Mouse (Mus musculus) embryo, embryonic 11 days (tissue): ENCODE measurements at regions not wholly inside any gene's neighbourhood (a gene's known extent, or its start where the extent isn't known, plus 50 kb on each side); places are given as distances from the start of the nearest gene placed in this dataset.

Experiments used
- DNase-seq: peaks from one replicate; pipeline ENCODE4 v3.0.0-alpha.2; 2015

DNA sequence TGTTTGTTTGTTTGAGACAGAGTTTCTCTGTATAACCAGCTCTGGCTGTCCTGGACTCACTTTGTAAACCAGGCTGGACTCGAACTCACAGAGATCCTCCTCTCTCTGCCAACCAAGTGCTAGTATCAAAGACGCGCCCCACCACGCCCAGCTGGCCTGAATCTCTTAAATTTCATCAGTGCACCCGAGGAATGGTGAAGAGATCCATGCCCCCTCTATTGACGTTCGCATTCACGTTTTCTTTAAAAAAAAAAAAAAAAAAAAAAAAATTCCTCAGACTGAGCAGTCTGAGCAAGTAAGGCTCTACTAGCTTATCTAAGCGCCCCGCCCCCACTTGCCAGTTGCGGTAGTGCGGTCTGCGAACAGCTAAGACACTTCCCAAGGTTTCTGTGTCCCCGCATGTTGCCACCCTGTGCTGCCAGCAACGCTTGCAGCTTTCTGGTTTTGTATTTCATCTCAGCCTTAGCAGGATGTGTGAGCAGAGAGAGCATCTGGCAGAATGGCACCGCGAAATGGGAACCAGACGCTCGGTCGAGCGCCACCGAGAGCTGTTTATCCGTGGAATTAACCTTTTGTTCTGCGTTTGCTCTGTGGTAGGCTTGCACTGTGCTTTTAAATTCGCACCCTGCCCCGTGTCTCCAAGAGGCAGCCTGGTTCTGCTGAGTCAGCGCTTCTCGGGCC lies 225.1 kb upstream of the Hes1 start:
- DNase-seq: peak; percentile 87

DNA sequence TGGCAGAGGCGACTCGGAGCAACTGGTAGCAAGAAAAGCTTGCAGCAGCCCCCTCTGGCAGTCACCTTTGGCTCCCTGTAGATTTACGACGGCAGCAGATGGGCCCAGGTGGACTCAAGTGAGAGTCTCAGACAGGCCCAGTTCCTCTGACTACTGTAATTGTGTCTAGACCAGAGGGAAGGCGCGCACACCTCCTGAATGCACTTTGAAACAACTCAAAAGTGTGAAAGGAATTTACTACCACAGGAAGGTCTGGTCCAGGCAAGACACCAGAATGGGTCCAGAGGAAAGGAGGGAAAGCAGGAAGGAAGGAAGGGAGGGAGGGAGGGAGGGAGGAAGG lies 224.6 kb upstream of the Hes1 start:
- no peak for DNase-seq

DNA sequence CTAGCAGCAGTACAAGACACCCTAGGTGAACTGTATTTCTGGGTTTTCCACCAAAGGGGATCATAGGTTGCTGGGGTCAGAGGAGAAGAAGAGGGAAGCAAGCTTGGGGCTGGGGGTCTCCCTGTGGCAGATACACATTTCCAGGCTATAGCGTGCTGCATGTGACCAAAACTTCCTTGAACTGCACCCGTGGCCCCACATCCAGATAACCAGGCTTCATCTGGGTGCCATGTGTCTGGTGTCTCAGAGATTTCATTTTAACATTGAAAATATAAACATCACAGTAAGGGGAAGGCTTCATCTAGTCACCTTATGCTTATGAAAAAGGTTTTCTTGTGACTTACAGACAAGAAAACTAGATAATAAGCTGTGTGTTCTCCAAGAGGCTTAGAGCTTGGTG lies 223.8 kb upstream of the Hes1 start:
- DNase-seq: no peak

DNA sequence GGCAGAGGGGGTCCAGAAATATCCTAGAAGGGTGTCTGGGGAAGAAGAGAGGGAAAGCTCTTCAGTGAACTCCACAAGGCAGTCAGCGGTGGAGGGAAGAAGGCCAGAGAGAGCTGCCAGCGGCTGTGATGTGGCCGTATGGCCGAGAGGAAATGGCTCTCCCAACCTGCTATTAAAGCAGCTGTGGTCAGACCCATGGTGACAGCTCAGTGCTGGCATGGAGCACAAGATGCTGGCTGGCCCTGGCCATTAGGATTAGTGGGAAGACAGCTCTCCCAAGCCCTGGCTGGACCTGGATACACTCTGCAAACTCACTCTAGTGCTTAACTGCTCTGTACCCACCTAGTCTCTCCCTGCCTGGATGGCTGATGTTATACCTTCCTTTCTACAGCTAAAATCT lies 223.1 kb upstream of the Hes1 start:
- DNase-seq: no peak

DNA sequence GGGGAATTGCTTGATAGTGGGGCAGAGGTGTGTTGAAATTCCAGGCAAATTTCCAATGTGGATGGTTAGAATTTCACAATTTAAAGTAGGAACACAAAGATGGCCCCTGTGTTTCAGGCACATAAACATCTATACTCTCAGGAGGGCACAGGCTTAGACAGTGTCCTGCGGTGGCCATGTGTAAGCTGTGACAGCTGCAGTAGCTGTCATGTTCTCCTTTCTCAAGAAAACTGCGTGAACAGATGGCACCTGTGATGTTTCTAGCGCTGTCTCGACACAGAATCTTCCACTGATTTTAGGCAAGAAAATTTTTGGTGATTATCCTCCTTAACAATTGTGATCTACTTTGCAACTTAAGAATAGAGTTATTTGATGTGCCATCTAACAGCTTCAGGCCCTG lies 222.1 kb upstream of the Hes1 start:
- DNase-seq: no peak

DNA sequence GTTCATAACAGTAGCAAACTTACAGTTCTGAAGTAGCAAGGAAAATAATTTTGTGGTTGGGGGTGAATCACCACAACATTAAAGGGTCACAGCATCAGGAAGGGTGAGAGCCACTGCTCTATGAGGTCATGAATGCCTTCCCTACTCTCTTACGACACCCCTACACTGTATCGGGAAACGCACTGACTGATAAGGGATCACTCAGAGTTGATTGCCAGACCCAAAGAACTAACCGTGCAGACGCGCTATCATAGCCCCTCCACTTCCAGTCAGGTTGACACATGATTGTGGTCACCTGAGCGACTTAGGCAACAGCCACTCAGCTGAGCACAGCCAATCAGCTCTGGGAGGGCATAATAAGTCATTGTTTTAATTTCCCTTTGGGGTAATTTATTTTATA lies 220.7 kb upstream of the Hes1 start:
- DNase-seq: no peak

DNA sequence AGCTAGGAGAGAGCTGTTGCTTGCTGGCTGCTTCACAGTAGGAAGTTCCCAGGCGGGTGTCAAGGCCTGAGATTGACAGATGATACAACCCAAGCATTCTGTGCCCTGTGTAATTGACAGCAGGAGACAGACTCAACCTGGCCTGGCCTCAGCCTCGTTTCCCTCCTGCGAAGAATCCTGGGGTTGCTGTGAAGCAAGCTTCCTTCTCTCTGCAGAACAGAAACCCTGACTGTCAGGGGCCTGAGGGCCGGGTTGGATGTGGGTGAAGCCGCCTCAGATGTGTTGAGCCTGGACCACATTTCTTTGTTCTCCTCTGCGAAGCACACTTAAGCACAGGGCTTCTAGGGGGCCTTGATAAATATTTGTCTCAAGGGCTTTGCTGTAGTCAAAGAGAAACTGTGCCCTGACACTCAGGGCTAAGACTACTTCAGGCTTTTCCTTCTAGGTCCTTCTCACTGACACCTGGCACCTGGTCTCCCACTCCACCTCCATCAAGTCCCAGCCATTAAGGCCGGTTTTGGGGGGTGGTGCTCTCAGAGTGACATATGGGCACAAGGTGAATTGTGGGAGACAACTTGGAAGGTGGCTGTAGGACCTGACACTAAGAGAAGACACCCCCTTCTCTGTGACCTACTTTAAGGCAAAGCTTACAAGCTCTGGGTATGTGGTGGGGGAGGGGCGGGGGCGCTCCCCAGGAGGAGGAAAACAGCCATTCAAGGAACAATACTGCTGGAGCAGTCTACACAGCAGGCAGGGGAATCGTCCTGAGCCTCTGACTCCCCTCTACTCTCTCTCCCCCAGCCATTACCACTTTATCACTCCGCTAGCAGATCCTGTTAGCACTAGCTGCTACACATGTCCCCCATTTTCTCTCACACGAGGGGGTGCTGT lies 219.2 kb upstream of the Hes1 start:
- peak; percentile 17 for DNase-seq

DNA sequence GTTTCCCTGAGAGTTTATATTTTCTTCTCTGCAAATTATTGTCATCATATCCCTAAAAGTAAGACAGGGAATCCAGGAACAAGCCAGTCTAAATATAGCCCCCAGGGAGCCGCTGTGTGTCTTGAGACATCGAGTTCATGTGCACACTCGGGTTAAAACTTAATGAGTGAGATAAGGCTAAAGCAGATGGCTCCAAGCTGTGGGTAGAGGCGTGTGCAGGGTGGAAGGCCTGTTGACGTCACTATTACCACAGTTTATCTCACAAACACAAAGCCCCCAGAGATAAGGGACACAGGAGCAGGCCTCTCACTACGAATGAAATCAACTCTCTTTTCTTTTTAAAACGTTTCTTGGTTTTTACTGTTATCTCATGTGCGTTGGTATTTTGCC lies 218.6 kb upstream of the Hes1 start:
- DNase-seq: no peak

DNA sequence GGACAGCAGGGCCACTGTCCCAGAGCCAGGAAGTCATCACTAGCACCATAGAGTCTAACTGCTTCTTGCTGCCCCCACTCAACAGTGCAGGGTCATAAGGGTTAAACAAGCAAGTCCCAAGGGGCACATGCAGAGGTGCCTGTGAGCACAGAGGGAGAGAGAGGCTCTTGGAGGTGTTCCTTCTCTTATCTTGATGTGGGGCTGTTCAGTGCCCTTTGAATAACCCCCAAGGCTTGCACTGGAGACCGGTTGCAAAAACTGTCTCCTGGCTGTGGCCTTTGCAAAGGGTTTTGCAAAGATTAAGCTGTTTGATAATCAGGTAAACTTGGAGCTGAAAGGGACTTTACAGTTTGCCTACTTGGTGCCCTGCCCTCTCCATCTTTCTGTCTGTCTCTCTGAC lies 217.1 kb upstream of the Hes1 start:
- DNase-seq: no peak

DNA sequence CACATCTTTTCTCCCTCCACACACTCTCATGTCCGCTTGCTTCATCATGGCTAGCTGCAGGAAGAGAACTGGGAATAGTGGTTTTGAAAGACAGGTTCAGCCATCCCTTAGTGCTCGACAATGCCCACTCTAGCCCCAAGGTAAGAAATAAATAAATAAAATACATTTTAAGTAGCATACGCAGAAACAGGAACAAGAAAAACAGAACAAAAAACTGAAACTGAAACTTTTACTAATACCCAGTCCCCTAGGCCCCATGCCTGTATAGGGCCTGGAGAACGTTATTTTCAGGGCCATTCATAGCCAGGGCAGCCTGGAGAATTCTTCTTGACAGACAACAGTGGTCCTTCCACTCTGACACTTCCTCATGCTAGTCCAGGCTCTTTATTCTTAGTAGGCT lies 216.4 kb upstream of the Hes1 start:
- no peak for DNase-seq

DNA sequence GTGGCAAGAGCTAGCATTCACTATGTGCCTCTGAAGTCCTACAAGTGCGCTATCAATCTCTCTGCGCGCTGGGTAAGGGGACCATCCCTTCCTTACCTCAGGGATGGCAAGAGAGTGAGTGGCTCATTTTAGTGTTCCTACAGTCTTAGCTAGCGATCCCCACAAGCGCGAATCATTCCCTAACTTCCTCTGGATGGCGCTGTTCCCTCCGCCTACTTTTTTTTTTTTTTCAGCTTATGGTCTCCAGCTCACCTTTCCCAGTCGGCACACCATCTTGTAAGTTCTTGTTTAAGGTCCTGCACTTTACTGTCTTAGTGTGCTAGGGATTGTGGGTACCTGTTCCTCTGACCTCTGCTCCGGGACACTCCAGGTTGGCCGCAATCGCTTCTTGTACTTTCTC lies 215.7 kb upstream of the Hes1 start:
- no peak for DNase-seq

DNA sequence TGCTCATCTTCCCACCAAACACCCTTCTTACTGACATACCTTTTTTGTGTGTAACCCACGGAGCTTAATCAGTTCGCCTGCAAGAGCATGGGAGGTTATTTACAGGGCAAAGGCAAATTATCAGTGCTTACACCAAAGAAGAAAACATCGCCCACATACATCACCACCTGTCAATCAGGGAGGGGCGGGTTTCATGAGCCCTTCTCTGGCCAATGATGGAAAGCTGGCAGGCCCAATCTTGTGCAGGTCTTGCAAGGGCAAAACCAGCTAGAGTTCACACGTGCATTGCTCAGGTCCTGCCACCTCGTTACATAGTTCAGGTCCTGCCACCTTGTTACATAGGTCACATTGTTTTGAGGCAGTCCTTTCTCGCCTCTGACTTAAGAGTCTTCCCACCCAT lies 214.7 kb upstream of the Hes1 start:
- no peak for DNase-seq

DNA sequence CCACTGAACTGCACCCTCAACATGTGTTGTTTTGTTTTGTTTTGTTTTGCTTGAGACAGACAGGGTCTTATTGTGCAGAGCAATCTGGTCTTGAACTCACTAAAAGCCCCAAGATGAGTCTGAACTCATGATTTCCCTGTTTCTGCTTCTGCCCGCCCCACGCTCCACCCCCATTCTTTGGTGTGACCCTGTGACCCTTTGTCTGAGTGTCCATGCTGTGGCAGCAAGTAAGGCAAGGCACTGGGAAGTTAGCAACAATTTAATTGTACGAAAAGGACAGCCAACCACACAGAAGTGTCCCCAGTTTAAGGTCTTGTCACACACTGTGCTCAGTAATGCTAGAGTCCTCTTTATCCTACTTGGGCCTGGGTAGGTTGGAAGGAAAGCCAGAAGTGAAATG lies 213.6 kb upstream of the Hes1 start:
- DNase-seq: peak; percentile 29

DNA sequence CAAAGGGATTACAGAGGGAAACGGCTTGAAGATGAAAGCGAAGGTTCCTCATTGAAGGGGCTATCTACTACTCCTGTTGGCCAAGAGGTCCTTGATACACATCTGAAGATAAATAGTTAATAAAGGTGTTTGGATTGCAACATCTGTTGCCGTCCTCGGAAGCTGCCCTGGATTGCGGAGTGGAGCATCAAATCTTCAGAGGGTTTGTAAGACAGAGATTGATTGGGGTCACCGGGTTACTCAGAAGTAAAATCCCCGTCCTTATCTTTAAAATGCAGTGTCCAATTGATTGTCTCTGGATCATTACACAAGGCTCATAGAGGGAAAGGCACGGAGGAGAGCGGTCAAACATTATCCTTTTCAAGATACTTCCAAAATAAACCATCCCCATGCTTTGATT lies 212.4 kb upstream of the Hes1 start:
- DNase-seq: peak; percentile 41

DNA sequence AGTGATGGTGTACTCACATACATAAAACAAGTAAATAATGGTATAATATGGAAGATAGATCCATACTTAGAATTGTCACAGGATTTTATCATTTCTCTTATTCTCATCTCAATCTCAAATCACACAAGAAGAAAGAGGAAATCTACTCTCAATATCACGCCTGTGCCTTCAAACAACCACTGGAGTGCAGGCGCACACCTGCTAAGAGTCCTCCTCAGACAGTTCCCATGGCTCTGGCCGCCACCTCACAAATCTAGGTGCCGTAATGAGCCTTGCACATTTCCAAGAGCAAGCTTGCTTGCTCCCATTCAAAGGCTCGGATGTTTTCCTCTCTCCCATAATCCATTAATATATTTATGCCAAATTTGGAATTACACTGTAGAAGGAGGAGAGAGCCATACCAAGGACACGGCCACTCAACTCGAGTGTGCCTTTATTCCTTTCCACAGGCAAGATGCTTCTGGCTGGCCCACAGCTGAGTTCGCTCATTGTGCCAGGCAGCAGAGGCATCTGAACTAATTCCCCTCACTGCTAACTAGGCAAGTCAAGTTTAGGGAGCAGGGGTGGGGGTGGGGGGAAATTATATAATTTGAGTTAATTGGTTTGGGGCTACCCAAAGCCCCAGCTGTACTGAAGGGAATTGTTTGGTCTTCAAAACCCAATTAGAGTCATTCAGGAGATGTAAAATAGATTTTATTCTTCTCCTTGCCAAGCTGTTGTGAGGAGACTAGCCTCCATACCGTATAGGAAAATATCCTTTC lies 209.2 kb upstream of the Hes1 start:
- DNase-seq: no peak

DNA sequence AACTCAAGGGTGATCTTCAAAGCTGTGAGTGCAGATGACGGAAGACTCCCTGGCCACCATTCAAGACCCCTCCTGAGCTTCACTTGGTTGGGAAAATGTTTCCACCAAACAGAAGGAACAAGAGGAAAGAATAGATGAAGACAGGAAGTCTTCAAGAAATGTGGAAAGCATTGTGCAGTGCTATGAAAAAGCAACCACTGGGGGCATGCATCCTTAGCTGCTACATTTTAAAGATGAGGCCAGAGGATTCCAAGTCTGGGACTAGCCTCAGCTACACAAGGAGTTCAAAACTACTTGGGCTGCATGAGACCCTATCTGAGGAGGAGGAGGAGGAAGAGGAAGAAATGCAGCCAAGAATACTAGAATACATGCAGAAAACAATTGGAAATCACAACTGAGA lies 207.6 kb upstream of the Hes1 start:
- DNase-seq: no peak

DNA sequence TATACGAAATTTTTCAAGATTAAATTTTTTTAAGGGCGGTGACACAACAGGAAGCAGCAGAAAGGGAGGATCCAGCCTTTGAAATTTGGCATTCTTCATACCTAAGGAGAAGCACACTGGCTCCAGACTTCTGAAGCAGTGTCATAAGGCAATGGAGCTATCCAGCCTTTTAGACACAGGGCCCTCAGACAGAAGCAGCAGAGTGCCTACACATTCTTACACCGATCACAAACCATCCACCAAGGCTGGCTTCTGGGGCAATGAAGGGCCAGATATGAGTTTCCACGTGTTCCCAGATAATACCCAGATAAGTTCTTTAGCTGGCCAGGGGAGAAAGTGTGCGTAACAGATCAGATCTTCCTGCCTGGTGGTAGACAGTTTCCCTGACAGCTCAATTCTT lies 205.5 kb upstream of the Hes1 start:
- no peak for DNase-seq

DNA sequence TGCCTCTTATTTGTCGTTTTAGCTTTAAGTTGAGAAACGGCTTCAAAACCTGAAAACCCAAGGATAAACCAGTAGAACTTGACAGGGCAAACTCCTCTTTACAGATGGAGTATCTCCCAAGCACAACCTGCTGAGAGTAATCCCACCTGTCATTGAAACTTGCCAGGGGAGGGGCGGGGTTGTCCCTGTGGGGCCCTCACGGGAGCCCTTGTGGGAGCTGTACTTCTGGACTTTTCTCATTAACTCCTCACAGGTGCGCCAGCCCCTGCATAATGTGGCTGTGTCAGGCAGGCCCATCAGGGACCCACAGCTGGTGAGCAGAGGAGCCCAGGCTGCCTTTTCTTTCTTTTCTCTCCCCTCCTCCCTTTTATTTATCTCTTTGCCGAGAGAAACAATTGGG lies 203.9 kb upstream of the Hes1 start:
- DNase-seq: peak; percentile 17

DNA sequence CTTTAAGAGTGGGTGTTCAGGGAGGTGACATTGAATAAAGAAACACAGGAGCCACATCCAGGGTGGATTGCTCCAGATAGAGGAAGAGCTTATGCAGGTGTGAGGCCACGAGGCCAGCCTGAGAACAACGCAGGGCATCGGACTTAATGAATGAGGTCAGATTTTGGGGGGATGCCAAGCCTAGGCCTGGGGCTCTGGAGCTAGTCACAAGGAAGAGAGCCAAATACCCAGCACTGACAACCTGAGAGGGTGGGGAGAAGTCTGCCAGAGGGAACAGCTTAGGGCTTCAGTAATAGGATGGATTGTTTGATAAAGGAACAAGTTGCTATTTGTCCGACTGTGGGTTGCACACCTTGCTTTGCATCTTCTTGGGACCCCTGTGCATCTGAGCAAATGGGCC lies 203.1 kb upstream of the Hes1 start:
- no peak for DNase-seq

DNA sequence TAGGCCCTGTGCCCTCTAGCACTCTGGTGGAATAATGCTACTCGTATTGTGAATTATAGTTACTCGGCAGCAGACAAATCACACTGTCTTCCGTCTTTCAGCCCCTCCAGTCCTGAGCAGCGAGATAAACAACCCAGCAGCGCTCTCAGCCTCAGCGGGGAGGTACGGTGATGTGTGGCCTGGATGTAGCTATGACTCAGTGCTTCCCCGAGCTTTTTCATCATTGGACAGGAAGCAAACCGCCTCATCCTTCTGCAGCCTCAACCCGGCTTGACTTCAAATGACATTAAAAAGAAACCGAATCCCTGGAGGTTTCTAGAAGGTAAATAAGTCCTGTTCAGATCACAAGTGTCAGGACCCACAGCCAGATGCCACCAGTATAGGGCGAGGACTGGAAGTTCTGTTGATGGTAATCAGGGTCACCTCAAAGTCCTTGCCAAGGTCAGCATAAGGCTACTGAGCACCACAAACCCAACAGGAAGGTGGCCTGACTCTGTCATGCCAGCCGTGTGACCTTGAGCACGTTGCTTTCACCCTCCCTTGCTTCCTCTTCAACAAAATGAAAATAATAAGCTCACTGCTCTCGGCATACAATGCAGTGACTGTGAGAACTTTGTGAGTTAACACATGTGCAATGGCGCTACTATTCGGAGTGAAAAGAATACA lies 199.0 kb upstream of the Hes1 start:
- no peak for DNase-seq

DNA sequence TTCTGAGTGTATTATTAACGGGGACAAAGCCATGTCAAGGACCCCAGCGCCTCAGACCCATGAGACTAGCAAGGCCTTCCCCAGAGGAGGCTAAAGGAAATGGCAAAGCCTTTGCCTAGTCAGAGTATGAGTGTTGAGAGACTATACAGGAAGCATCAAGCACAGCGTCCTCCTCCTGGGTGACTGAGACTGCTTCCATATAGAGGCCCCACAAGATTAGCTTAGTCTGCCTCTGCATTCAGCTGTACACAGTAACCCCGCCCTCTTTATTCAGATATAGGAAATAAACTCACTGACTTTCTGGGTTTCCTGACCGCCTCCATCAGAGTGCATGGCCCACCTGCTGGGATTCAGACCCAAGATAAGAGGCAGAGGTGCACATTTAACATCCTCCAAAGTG lies 192.8 kb upstream of the Hes1 start:
- no peak for DNase-seq

DNA sequence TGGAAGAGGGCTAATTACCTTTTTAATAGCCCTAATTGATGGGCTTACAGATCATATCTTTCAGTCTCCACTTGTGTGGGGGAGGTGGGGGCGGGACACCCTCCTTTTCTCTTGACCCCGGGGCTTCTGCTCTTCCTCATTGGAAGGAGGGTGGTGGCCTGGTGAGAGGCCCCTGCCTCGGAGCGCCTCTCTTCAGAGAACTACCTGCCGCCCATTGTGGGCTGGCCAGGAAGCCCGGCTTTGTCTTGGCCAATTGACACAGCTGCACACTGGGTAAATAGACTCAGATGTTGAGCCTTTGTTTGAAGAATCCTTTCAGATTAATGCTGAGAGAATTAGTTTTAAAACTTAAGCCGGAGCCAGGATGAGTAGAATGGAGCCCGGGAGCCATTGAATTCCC lies 188.0 kb upstream of the Hes1 start:
- DNase-seq: peak; percentile 33

DNA sequence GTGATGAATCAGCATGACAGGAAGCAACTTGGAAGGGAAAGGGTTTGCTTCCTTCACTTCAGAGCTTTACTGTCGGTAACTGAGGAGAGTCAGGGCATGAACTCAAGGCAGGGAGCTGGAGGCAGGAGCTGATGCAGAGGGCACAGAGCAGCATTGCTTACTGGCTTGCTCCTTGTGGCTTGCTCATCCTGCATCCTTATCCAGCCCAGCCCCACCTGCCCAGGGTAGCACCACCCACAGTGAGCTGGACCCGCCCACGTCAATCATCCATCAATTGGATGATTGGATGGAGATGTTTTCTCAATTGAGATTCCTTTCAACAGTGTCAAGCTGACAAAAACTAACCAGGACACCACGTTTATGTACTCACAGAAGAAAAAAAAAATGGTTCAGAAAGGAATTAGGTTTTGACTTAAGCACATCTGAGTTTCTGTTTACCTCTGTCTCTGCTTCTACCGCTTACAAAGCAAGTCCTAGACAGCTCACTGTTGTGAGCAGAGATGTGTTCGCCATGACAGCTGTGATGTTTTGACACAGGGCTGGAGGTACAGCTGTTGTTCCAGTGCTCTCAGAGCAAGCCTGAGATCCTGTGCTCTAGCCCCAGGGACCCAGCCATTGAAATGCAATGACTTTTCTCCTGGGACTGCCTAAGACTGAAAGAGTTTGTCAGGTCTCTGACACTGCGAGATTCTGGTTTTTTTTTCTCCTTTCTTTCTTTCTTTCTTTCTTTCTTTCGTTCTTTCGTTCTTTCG lies 186.6 kb upstream of the Hes1 start:
- peak; percentile 44 for DNase-seq
